Mouse (Mus musculus) heart, adult 2 months (tissue): Measurements from ENCODE around the gene Ddias. TPM values are rescaled to one million over a fixed set of nuclear protein-coding genes. Genes with fewer than 3 reads are reported as not detected.

ENCODE experiments used
- DNase-seq, 2 experiments: peaks; one replicate each; pipeline ENCODE4 v3.0.0; 2021
- H3K27ac ChIP-seq: fragments of 200-600 bp; 2 replicates; pipeline ENCODE4 v1.8.1; 2022
- H3K27me3 ChIP-seq: fragments of 200-500 bp; 2 replicates; pipeline ENCODE4 v1.6.1; 2012; ENCODE audit warnings: mild to moderate bottlenecking, low read length, inconsistent platforms, mixed read lengths; ENCODE audit not compliant: control insufficient read depth, insufficient read depth
- H3K36me3 ChIP-seq: fragments of 200-500 bp; 2 replicates; pipeline ENCODE4 v1.6.1; 2012; ENCODE audit warnings: low read length, inconsistent platforms; ENCODE audit not compliant: control insufficient read depth, insufficient read depth
- H3K4me1 ChIP-seq: fragments of 200-500 bp; 2 replicates; pipeline ENCODE4 v1.6.1; 2011; ENCODE audit warnings: low read length; ENCODE audit not compliant: control insufficient read depth, insufficient read depth
- H3K4me3 ChIP-seq: fragments of 200-600 bp; 2 replicates; pipeline ENCODE4 v1.8.1; 2022
- H3K79me2 ChIP-seq: fragments of 200-500 bp; replicated peaks from 2 replicates; pipeline ENCODE4 v1.6.1; 2012; ENCODE audit warnings: mild to moderate bottlenecking, inconsistent platforms, low read length, moderate library complexity, mixed read lengths; ENCODE audit not compliant: control insufficient read depth, insufficient read depth
- H3K9ac ChIP-seq: fragments of 200-500 bp; 2 replicates; pipeline ENCODE4 v1.6.1; 2012; ENCODE audit warnings: low read depth, mild to moderate bottlenecking, control low read depth, inconsistent platforms, low read length, mixed read lengths
- CTCF ChIP-seq: fragments of 200-600 bp; IDR thresholded peaks from 2 replicates; pipeline ENCODE4 v1.8.1; 2022; ENCODE audit warnings: antibody characterized with exemption, mild to moderate bottlenecking, moderate library complexity
- EP300 ChIP-seq: fragments of 200-500 bp; IDR thresholded peaks from 2 replicates; pipeline ENCODE4 v1.6.1; 2011; ENCODE audit warnings: low read depth, low read length, control low read depth; ENCODE audit not compliant: insufficient read depth
- POLR2A ChIP-seq: fragments of 200-500 bp; IDR thresholded peaks from 2 replicates; pipeline ENCODE4 v1.6.1; 2011; ENCODE audit warnings: mild to moderate bottlenecking, low read depth, low read length, control low read depth; ENCODE audit not compliant: insufficient read depth
- WGBS: fragments of 180-500 bp; shearing (Covaris S2); methylation state at CpG from one replicate; pipeline ENCODE4 v1.1.7; 2018; 5-methylcytosine and 5-hydroxymethylcytosine counted together
- intact Hi-C: fragments of 180-260 bp; cut with DNase I; formaldehyde crosslinking; loops from one replicate; pipeline ENCODE4 v1.15.1; 2025
- polyA plus RNA-seq: library from polyadenylated mRNA; depleted of rRNA; stranded (reverse); fragments of >200 nt; gene quantifications from 2 replicates; pipeline ENCODE4 v1.2.3, GENCODE M21; 2012
- total RNA-seq, 2 experiments: library from RNA; stranded (reverse); gene quantifications; 2 replicates each; pipeline ENCODE4 v1.2.3; 2021

Ddias gene
- total and polyA plus RNA-seq, 3 experiments = 0.16 to 0.44 (median 0.30) TPM

DNA sequence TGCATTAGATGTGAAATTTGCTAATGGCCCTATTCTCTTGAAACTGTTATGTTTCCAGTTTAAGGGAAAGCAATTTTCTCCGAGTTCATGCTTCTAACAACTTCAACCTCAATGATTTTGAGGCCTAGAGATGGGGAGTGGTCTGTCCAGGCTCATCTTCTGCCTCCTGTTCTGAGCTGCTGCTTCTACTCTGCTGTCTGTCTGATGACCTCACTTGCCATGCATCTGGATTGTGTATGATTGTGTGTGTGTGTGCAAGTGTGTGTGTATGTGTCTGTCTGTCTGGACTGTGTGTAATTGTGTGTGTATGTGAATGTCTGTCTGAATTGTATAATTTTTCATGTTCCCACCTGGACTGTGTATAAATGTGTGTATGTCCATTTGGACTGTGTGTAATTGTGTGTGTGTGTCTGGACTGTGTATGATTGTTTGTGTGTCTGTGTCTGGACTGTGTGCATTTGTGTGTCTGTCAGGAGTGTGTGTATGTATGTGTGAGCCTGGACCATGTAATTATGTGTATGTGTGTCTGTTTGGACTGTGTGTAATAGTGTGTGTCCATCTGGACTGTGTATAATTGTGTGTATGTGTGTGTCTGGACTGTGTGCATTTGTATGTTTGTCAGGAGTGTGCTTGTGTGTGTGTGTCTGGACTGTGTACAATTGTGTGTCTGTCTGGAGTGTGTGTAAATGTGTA lies 51.5 kb downstream of the Ddias start:
- 64% methylated on average over 1 of the region's 1 CpGs for WGBS
- H3K9ac ChIP-seq = no peak overlapping the region
- intact Hi-C loops = no loop called here
- 0 out of 2 replicates have a peak, but pooled peaks cover 2% of the 10 kb centered on the region for H3K79me2 ChIP-seq
- H3K4me3 ChIP-seq = no peak overlapping the region
- no peak overlapping the region for H3K27ac ChIP-seq
- no peaks in the 10 kb centered on the region for H3K27me3 ChIP-seq
- DNase-seq = no peak
- H3K4me1 ChIP-seq = peaks cover 3% of the 10 kb centered on the region
- H3K36me3 ChIP-seq = no peaks in the 10 kb centered on the region
- TF ChIP-seq CTCF (no peak), EP300 (no peak), POLR2A (no peak)

DNA sequence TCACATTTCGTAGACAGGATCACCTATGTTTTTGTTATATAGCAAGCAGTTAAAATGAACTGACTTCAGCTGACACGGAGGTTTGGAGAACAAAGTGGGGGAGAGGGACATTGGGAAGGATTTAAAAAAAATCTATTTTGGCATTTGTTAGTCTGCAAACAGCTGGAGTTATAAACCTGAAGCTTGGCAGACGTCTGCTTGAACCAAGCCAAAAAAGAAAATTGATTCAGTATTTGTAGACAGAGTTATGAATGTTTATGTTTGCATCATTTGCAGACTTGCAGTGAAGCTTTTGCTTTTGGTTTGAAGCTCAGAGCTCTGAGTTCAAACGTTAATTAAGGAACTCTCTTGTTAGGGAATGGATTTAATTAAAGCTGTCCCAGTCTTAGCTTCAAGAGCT lies 52.2 kb downstream of the Ddias start:
- 60% methylated on average over 4 of the region's 4 CpGs for WGBS
- Histone ChIP-seq H3K27ac (no peak overlapping the region), H3K4me1 (peaks cover 3% of the 10 kb centered on the region), H3K79me2 (0 out of 2 replicates have a peak, but pooled peaks cover 2% of the 10 kb centered on the region), H3K36me3 (no peaks in the 10 kb centered on the region), H3K4me3 (no peak overlapping the region), H3K27me3 (no peaks in the 10 kb centered on the region), H3K9ac (no peak overlapping the region)
- intact Hi-C loops = no loop called here
- no peak for DNase-seq
- TF ChIP-seq EP300 (no peak), CTCF (no peak), POLR2A (no peak)

GRCm38 (mm10) chr7:92820941-92821465 lies 53.0 kb downstream of the Ddias start:
- WGBS = 71% methylated on average over 7 of the region's 7 CpGs
- DNase-seq = no peak
- H3K27me3 ChIP-seq = no peaks in the 10 kb centered on the region
- TF ChIP-seq EP300 = no peak
- no peak for TF ChIP-seq POLR2A
- no peak for TF ChIP-seq CTCF
- H3K79me2 ChIP-seq = 0 out of 2 replicates have a peak, but pooled peaks cover 2% of the 10 kb centered on the region
- no peaks in the 10 kb centered on the region for H3K36me3 ChIP-seq
- intact Hi-C loops = no loop called here
- H3K4me3 ChIP-seq = no peak overlapping the region
- no peak overlapping the region for H3K9ac ChIP-seq
- no peak overlapping the region for H3K27ac ChIP-seq
- peaks cover 3% of the 10 kb centered on the region for H3K4me1 ChIP-seq

- DNase-seq = no peak
- Histone ChIP-seq H3K27ac (no peak overlapping the region), H3K36me3 (no peaks in the 10 kb centered on the region), H3K4me1 (peaks cover 3% of the 10 kb centered on the region), H3K9ac (no peak overlapping the region), H3K4me3 (no peak overlapping the region), H3K27me3 (no peaks in the 10 kb centered on the region), H3K79me2 (0 out of 2 replicates have a peak, but pooled peaks cover 2% of the 10 kb centered on the region)
- TF ChIP-seq CTCF (no peak), POLR2A (no peak), EP300 (no peak)
- 85% methylated on average over 1 of the region's 1 CpGs for WGBS
- intact Hi-C loops = no loop called here
These were observed 53.6 kb downstream of the Ddias start for GRCm38 (mm10) chr7:92820410-92820809.

DNA sequence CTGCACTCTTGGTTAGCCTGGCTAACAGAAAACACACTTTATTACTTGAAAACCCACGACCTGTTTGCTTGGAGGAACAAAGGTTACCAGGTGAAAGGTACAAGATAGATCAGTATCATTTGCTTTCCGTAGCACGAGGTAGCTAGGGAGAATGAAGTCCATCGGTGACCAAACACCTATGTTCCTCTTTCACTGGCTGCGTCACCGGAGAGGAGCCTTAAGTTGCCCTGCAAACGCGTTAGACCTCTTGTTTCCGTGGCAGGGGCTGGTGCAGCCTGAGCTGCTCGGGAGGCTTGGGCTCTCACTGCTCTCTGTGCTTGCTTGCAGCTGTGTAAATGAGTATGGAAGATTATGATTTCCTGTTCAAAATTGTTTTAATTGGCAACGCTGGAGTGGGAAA lies 54.4 kb downstream of the Ddias start:
- peak in 1 of 2 experiments; percentile 9 for DNase-seq
- H3K4me3 ChIP-seq = no peak overlapping the region
- H3K27me3 ChIP-seq = no peaks in the 10 kb centered on the region
- no peak overlapping the region for H3K27ac ChIP-seq
- 0 out of 2 replicates have a peak, but pooled peaks cover 2% of the 10 kb centered on the region for H3K79me2 ChIP-seq
- no peak overlapping the region for H3K9ac ChIP-seq
- intact Hi-C loops = no loop called here
- 79% methylated on average over 11 of the region's 11 CpGs for WGBS
- H3K4me1 ChIP-seq = peaks cover 3% of the 10 kb centered on the region
- TF ChIP-seq CTCF = no peak
- TF ChIP-seq POLR2A = no peak
- TF ChIP-seq EP300 = no peak
- no peaks in the 10 kb centered on the region for H3K36me3 ChIP-seq

- intact Hi-C loops = no loop called here
- 0 out of 2 replicates have a peak, but pooled peaks cover 2% of the 10 kb centered on the region for H3K79me2 ChIP-seq
- H3K27me3 ChIP-seq = no peaks in the 10 kb centered on the region
- no peak overlapping the region for H3K27ac ChIP-seq
- DNase-seq = no peak
- no peak overlapping the region for H3K4me3 ChIP-seq
- H3K4me1 ChIP-seq = peaks cover 3% of the 10 kb centered on the region
- no peak overlapping the region for H3K9ac ChIP-seq
- 37% methylated on average over 9 of the region's 9 CpGs for WGBS
- TF ChIP-seq POLR2A = no peak
- 0 out of 2 replicates have a peak, but pooled peaks have one; percentile 21 for TF ChIP-seq EP300
- H3K36me3 ChIP-seq = no peaks in the 10 kb centered on the region
These were observed 56.2 kb downstream of the Ddias start for GRCm38 (mm10) chr7:92817886-92818285.
